Comparison of ENCODE assay signal across 12 mouse cellular contexts in the genomic region with DNA sequence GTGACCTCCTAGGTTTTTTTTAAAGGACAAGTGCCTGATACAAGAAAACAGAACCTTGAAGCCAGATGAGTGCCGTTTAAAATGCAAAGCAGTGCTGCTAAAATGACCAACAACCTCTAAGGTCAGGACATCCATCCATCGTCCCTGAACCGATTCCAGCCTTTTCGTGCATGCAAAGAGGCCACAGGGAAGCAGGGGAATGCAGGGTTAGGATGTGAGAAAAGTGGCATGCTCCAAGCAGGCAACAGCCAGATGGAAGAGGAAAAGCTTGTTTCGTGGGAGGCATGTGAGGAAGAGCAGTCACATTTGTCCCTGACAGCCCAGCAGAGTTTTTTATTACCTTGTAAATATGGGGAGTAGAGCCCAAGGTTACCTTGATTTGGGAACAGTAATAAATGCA.
DNase-seq lines count a peak whose midpoint lies in the region; ATAC-seq and TF ChIP-seq lines count a peak whose summit lies in the region.
"Had no signal": no experiment of that assay in that cellular context is flagged by ENCODE, and none has a peak within 500 bp of the region (broad histone marks: within the 10 kb centered on the region; RNA-seq: fewer than 3 reads in every experiment).

No protein-coding gene starts in this region.

- peaks cover 3% of the 10 kb centered on the region; the same call in 1 of the 2 replicates for H3K4me1 ChIP-seq in lung, embryonic 14.5 days (ENCODE audit: insufficient read depth)
- H3K4me1 ChIP-seq in forebrain, embryonic 16.5 days (replicated peaks; ENCODE audit: control insufficient read depth, insufficient read depth, low read length) = peaks cover 21% of the 10 kb centered on the region
- H3K4me1 ChIP-seq in limb, embryonic 11.5 days (ENCODE audit: control insufficient read depth, insufficient read depth, low read length) = no peaks in the 10 kb centered on the region
- peaks cover 19% of the 10 kb centered on the region for H3K4me1 ChIP-seq in neural tube, embryonic 13.5 days (replicated peaks)
- no peaks in the 10 kb centered on the region for H3K4me1 ChIP-seq in lung, postnatal 0 days (ENCODE audit: insufficient read depth, low read depth, low read length)
- H3K4me1 ChIP-seq: liver, embryonic 12.5 days had no signal

- no peak overlapping the region for H3K9ac ChIP-seq in lung, embryonic 14.5 days
- no peak overlapping the region for H3K9ac ChIP-seq in forebrain, embryonic 16.5 days (replicated peaks; ENCODE audit: low read depth, low read length)
- no peak overlapping the region for H3K9ac ChIP-seq in limb, embryonic 11.5 days (ENCODE audit: low read length)
- peak overlapping the region; percentile 75; the same call in 1 of the 2 replicates for H3K9ac ChIP-seq in neural tube, embryonic 13.5 days
- no peak overlapping the region for H3K9ac ChIP-seq in lung, postnatal 0 days (replicated peaks; ENCODE audit: low read depth)
- H3K9ac ChIP-seq: liver, embryonic 12.5 days had no signal

- H3K4me2 ChIP-seq in lung, embryonic 14.5 days = peak overlapping the region; percentile 82; the same call in 1 of the 2 replicates
- peak overlapping the region; percentile 84 for H3K4me2 ChIP-seq in forebrain, embryonic 16.5 days (ENCODE audit: low read length)
- no peak overlapping the region for H3K4me2 ChIP-seq in limb, embryonic 11.5 days (ENCODE audit: low read depth, severe bottlenecking)
- H3K4me2 ChIP-seq in neural tube, embryonic 13.5 days = peak overlapping the region; percentile 77
- H3K4me2 ChIP-seq in lung, postnatal 0 days (replicated peaks; ENCODE audit: low read depth, low read length) = no peak overlapping the region

- no peaks in the 10 kb centered on the region for H3K27me3 ChIP-seq in lung, embryonic 14.5 days (ENCODE audit: insufficient read depth, low read length)
- no peaks in the 10 kb centered on the region for H3K27me3 ChIP-seq in forebrain, embryonic 16.5 days (replicated peaks; ENCODE audit: control insufficient read depth, insufficient read depth, low read length)
- H3K27me3 ChIP-seq in limb, embryonic 11.5 days (ENCODE audit: control insufficient read depth, insufficient read depth, low read length) = no peaks in the 10 kb centered on the region
- H3K27me3 ChIP-seq in neural tube, embryonic 13.5 days = no peaks in the 10 kb centered on the region
- no peaks in the 10 kb centered on the region for H3K27me3 ChIP-seq in lung, postnatal 0 days (replicated peaks; ENCODE audit: insufficient read depth, low read length)
- H3K27me3 ChIP-seq: CH12.LX had no signal

- H3K27ac ChIP-seq in lung, embryonic 14.5 days (ENCODE audit: low read depth) = no peak overlapping the region
- no peak overlapping the region; the same call in 1 of the 2 replicates for H3K27ac ChIP-seq in forebrain, embryonic 16.5 days (ENCODE audit: low read length)
- H3K27ac ChIP-seq in limb, embryonic 11.5 days (replicated peaks; ENCODE audit: low read depth, low read length) = no peak overlapping the region
- H3K27ac ChIP-seq in neural tube, embryonic 13.5 days (replicated peaks) = peak overlapping the region; percentile 87
- H3K27ac ChIP-seq in lung, postnatal 0 days (ENCODE audit: low read length) = no peak overlapping the region
- H3K27ac ChIP-seq: heart, adult 2 months; liver, embryonic 12.5 days had no signal

- no peak for ATAC-seq in lung, embryonic 14.5 days (ENCODE audit: insufficient read depth)
- ATAC-seq in forebrain, embryonic 16.5 days = no peak
- no peak for ATAC-seq in limb, embryonic 11.5 days (ENCODE audit: insufficient number of reproducible peaks, low FRiP score, low TSS enrichment, low read depth)
- 0 out of 2 replicates have a peak, but pooled peaks have one; percentile 23 for ATAC-seq in neural tube, embryonic 13.5 days (ENCODE audit: low read depth)
- ATAC-seq in lung, postnatal 0 days = no peak
- ATAC-seq: liver, embryonic 12.5 days had no signal

- no peak overlapping the region for H3K4me3 ChIP-seq in lung, embryonic 14.5 days (ENCODE audit: low read depth, low read length)
- no peak overlapping the region for H3K4me3 ChIP-seq in forebrain, embryonic 16.5 days (replicated peaks; ENCODE audit: low read length)
- no peak overlapping the region for H3K4me3 ChIP-seq in limb, embryonic 11.5 days (ENCODE audit: low read depth, low read length)
- H3K4me3 ChIP-seq in neural tube, embryonic 13.5 days = no peak overlapping the region
- no peak overlapping the region for H3K4me3 ChIP-seq in lung, postnatal 0 days (ENCODE audit: low read depth, low read length)
- H3K4me3 ChIP-seq: heart, adult 2 months had no signal

- no peak for TF ChIP-seq CTCF in lung, embryonic 14.5 days (IDR thresholded peaks at IDR 0.05; ENCODE audit: low read depth)
- no peak for TF ChIP-seq CTCF in lung, postnatal 0 days (IDR thresholded peaks at IDR 0.05)

- TF ChIP-seq EP300 in lung, postnatal 0 days (IDR thresholded peaks at IDR 0.05) = no peak

- WGBS in lung, embryonic 14.5 days = 23% methylated on average over 5 of the region's 5 CpGs
- 18% methylated on average over 5 of the region's 5 CpGs for WGBS in forebrain, embryonic 16.5 days
- 10% methylated on average over 5 of the region's 5 CpGs for WGBS in limb, embryonic 11.5 days
- 11% methylated on average over 5 of the region's 5 CpGs for WGBS in neural tube, embryonic 13.5 days
- WGBS in lung, postnatal 0 days = 31% methylated on average over 5 of the region's 5 CpGs

- H3K9me3 ChIP-seq in lung, embryonic 14.5 days (ENCODE audit: low read depth, low read length) = no peaks in the 10 kb centered on the region
- no peaks in the 10 kb centered on the region for H3K9me3 ChIP-seq in forebrain, embryonic 16.5 days (ENCODE audit: control insufficient read depth, low read length)
- H3K9me3 ChIP-seq in limb, embryonic 11.5 days (ENCODE audit: control insufficient read depth, low read length) = no peaks in the 10 kb centered on the region
- no peaks in the 10 kb centered on the region for H3K9me3 ChIP-seq in neural tube, embryonic 13.5 days
- no peaks in the 10 kb centered on the region for H3K9me3 ChIP-seq in lung, postnatal 0 days (ENCODE audit: low read length)
- H3K9me3 ChIP-seq: liver, embryonic 12.5 days had no signal

- no peaks in the 10 kb centered on the region for H3K36me3 ChIP-seq in lung, embryonic 14.5 days (ENCODE audit: insufficient read depth)
- H3K36me3 ChIP-seq in forebrain, embryonic 16.5 days (ENCODE audit: control insufficient read depth, insufficient read depth) = no peaks in the 10 kb centered on the region
- no peaks in the 10 kb centered on the region for H3K36me3 ChIP-seq in limb, embryonic 11.5 days (ENCODE audit: control insufficient read depth, insufficient read depth, low read length)
- H3K36me3 ChIP-seq in neural tube, embryonic 13.5 days = no peaks in the 10 kb centered on the region
- no peaks in the 10 kb centered on the region for H3K36me3 ChIP-seq in lung, postnatal 0 days (ENCODE audit: insufficient read depth, low read length)
- H3K36me3 ChIP-seq: liver, embryonic 12.5 days had no signal

- DNase-seq in lung, embryonic 14.5 days = no peak
- no peak for DNase-seq in lung, postnatal 4 days
- DNase-seq in limb, embryonic 11.5 days (ENCODE audit: low spot score) = peak; percentile 30
- DNase-seq in lung, postnatal 14 days = no peak
- DNase-seq in thymus, postnatal 10 days (ENCODE audit: low spot score in 2 of 2) = no peak
- no peak for DNase-seq in lung, postnatal 0 days (ENCODE audit: low spot score)
- DNase-seq: thymus, postnatal 25 days had no signal

Comparison
In these comparisons a context has a peak if more than half of its experiments do, and no peak if none do; other contexts are left out.
1. H3K4me2 ChIP-seq: peak in lung, embryonic 14.5 days (single experiment), forebrain, embryonic 16.5 days (single experiment) and neural tube, embryonic 13.5 days (single experiment); none in limb, embryonic 11.5 days (single experiment) and lung, postnatal 0 days (single experiment).